Mouse (Mus musculus) neutrophil, adult 65 days (primary cell): ENCODE measurements around the gene Zfp651. TPM values are rescaled to one million over a fixed set of nuclear protein-coding genes. Genes with fewer than 3 reads are reported as not detected.

Experiments
- total RNA-seq: library from RNA; stranded (reverse); gene quantifications from 2 replicates; pipeline ENCODE4 v1.2.4, GENCODE M21; 2023

Gene Zfp651
- 0.41 and 0.75 TPM in 2 replicates for total RNA-seq

DNA sequence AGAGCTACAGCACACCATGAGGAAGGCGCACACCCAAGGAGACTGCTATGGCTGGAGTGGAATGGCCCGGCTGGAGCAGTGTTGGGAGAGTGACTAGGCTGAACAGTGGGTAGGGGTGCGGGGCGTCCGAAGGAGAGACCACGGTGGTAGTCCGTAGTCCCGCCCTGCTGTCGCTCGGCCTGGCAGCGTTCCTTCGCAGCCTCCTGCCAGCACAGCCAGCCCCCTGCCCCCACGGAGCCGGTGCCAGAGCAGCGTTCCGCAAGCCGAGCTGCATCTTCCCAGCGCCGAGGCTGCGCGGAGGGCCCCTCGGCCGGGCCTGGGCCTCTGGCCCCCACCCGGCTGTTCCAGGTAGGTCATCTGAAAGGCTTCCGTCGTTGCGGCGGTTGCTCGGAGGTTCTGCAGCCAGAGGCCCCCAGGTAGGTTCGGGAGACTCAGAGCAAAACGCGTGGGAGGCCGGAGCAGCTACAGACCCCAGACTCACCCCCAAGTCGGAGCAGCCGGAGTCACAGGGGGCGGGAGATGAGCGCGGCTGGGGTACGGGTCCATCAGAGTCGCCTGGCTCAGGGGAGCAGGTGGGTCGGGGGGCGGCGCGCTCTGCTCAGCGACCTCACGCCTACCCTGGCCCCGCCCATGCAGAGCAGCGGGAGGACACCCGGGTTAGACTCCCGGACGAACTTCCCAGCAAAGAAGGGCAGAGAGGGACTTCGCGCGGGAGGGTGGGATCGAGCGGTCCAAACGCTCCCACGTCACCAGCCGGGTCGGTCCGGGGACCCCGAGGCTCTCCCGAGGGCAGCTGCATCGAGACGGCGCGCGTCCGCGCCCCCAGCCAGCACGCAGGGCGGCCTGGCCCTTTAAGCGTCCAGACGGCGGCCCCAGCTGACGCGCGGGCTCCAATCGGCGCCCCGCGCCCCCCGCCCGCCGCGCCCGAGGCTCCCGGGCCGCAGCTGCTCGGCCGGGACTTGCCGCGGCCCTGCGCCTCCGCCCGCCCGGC lies at the start of gene Zfp651:
TSS of gene Zfp651 (plus strand) at position 240 of the 991 bp plus-strand sequence.

DNA sequence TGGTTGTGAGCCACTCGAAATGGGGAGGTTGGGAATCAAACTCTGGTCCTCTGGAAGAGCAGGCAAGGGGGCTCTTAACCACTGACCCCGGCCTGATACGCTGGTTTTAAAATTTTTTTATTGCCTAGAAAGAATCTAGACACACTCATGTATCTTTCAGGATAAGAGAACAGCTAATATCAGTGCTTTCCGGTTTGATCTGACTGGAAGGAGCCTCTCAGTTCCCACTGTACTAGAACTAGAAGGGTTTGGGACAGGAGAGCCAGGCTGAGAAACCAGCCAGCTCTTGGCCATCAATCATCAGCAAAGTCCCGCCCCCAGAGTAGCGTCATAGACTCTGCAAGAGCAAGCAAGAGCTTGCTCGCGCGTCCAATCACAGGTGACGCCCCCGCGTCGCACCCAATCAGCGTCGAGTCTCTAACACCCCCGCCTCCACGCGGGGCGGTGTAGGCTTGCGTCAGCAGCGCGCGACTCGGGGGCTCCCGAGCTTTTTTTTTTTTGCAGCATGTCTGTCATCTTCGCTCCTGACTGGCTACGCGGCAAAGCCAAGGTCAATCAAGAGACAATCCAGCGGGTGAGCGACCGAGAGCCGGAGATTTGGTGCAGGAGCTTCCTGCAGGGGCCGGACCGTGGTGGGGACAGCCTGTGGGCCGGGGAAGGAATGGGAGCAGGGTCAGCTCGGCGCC lies 49.1 kb upstream of the Zfp651 start, which contains the start of gene Ss18l2:
TSS of gene Ss18l2 (plus strand) at position 432 of the 686 bp plus-strand sequence.

DNA sequence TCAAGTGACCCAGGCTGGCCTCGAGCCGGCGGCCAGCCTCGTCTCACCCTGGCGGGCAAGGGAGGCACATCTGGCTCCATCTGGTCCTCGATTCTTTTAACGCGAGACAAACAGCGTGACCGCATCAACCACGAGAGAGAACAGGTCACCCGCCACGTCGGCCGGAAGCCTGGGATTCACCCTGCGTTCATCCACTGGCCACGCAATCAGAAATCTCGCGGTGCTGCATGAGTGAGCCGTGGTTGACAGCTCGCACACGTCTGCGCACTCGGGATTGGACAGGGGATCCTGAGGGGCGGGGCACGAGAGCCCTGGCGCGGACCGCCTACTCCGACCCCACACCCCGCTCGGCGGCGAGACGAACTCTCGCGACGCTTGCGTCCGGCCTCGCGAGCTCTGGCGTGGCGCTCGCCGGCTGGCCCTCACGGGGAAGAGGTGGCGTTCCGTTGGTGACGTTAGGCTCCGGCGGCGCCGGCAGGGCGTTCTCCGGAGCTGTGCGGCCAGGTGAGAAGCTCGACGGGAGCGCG lies 40.3 kb upstream of the Zfp651 start, which contains the start of gene Nktr:
TSS of gene Nktr (plus strand) at position 378 of the 527 bp plus-strand sequence.

DNA sequence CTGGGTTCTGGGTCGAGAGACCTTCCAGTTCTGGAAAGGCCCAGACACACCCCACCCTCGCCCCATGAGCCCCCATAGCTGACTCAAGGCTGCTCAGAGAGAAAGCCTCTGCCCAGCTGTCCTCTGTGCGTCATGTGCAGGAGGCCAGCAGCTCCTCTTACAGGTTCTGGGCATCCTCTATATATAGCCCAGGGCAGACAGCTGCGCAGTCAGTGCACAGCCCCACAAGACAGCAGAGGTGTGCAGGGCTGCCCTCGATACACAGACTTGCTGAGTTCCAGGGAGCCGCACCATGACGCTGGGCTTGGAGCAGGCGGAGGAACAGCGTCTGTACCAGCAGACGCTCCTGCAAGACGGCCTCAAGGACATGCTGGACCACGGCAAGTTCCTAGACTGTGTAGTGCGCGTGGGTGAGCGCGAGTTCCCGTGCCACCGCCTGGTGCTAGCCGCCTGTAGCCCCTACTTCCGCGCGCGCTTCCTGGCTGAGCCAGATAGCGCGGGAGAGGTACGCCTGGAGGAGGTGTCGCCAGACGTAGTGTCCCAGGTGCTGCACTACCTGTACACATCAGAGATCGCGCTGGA lies 18.4 kb downstream of the Zfp651 start, which contains the start of gene Klhl40:
TSS of gene Klhl40 (plus strand) at position 124 of the 582 bp plus-strand sequence.

DNA sequence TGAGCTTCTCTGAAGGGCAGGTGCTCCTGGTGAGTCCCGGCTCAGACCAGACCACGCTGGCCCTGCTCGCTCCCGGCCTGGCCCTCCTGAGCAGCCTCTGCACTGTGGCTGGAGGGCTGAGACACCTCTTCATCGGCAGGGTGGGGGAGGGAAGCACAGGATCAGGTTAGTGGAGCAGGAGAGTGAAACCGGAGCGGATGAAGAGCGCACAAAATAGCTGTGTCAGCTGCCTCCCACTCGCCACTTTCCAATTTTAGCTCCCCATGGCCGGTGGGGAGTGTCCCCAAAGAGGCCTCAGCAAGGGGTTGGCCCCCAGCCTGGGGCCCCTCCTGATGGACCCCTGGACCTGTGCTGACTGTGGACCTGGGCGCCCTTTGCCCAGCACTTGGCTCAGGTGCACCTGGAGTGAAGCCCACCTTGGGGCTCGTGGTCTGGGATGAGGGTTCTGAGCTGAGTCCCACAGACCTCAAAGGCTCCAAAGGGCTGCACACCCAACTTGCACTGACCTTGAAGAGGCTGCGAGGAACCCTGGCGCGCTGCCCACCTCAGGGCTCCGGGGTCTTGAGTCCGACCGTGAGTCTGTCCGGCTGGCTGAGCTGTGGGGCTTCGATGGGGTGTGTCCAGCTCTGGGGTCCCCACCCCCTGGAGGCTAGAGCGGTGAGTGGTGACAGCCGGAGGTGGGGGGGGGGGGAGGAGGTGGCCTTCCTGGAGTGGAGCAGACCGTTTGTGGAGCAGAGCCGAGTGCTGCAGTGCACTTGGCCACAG lies 32.8 kb downstream of the Zfp651 start, which contains the start of gene Hhatl:
TSS of gene Hhatl (minus strand) at position 751 of the 765 bp plus-strand sequence.

Other genes starting within 250 kb of the Zfp651 start
- not detected in 2 replicates for gene Lyzl4, start 117.2 kb upstream of the Zfp651 start, total RNA-seq
- 0.18 and 1.1 TPM in 2 replicates for gene Vipr1, start 116.6 kb upstream of the Zfp651 start, total RNA-seq
- gene Sec22c, start 53.8 kb upstream of the Zfp651 start, total RNA-seq = 35.5 and 40.5 TPM in 2 replicates
- 18.0 and 18.3 TPM in 2 replicates for gene Ss18l2, start 49.0 kb upstream of the Zfp651 start, total RNA-seq
- 270 and 434 TPM in 2 replicates for gene Nktr, start 40.2 kb upstream of the Zfp651 start, total RNA-seq
- not detected in 2 replicates for gene Klhl40, start 18.3 kb downstream of the Zfp651 start, total RNA-seq
- gene Hhatl, start 33.2 kb downstream of the Zfp651 start, total RNA-seq = not detected in 2 replicates
- gene Ccdc13, start 80.1 kb downstream of the Zfp651 start, total RNA-seq = not detected in 2 replicates
- 26.3 and 31.1 TPM in 2 replicates for gene Higd1a, start 99.0 kb downstream of the Zfp651 start, total RNA-seq
- gene Ackr2, start 139.0 kb downstream of the Zfp651 start, total RNA-seq = not detected in 2 replicates
- gene Cyp8b1, start 157.0 kb downstream of the Zfp651 start, total RNA-seq = not detected in 2 replicates
- gene Fam198a, start 191.7 kb downstream of the Zfp651 start, total RNA-seq = not detected in 2 replicates
- 0.54 and 0.69 TPM in 2 replicates for gene Pomgnt2, start 237.8 kb downstream of the Zfp651 start, total RNA-seq